Mouse (Mus musculus) CH12.LX (cell line): ENCODE data around the gene Ascc2. TPM values are rescaled to one million over a fixed set of nuclear protein-coding genes. Genes with fewer than 3 reads are reported as not detected.
A peak's percentile ranks its signal among the peaks of the same experiment; 100 is the strongest.

ENCODE experiments used
- DNase-seq: peaks from one replicate; pipeline ENCODE4 v3.0.0-alpha.2; 2013; ENCODE audit errors: extremely low read depth
- H3K27ac ChIP-seq: 2 replicates; pipeline ENCODE4 v1.5.1; 2012; ENCODE audit warnings: low read depth, mild to moderate bottlenecking, control low read depth, moderate library complexity; ENCODE audit not compliant: insufficient read depth
- H3K27me3 ChIP-seq: replicated peaks from 2 replicates; pipeline ENCODE3; 2012; ENCODE audit warnings: inconsistent platforms
- H3K36me3 ChIP-seq, 2 experiments: replicated peaks in 1 of 2; 2 replicates each; pipeline versions ENCODE3 to v1.6.1; 2012; ENCODE audit warnings: inconsistent platforms in 1 of 2, low read length in 1 of 2, mild to moderate bottlenecking in 1 of 2, mixed read lengths in 1 of 2, moderate library complexity in 1 of 2; ENCODE audit not compliant: control insufficient read depth in 1 of 2, insufficient read depth in 1 of 2
- H3K4me1 ChIP-seq, 2 experiments: 2 replicates each; pipeline ENCODE4 v1.6.1; 2012; ENCODE audit warnings: inconsistent platforms in 1 of 2, moderate library complexity in 1 of 2; ENCODE audit not compliant: insufficient read depth in 2 of 2, control insufficient read depth in 1 of 2
- H3K4me2 ChIP-seq: 2 replicates; pipeline ENCODE4 v1.6.1; 2012; ENCODE audit warnings: low read depth, mild to moderate bottlenecking, control low read depth; ENCODE audit not compliant: poor library complexity, insufficient read depth, severe bottlenecking
- H3K4me3 ChIP-seq, 3 experiments: fragments of 150-350 bp in 1 of 3; sonication (generic) in 1 of 3; replicated peaks in 1 of 3; 2 replicates each; pipeline versions ENCODE3 to v1.5.1; 2011 to 2012; ENCODE audit warnings: low read depth in 2 of 3, low read length in 2 of 3, mild to moderate bottlenecking in 2 of 3, moderate library complexity in 2 of 3, control low read depth in 1 of 3, improper control_type of control experiment in 1 of 3, inconsistent platforms in 1 of 3, mixed read lengths in 1 of 3; ENCODE audit not compliant: poor library complexity in 1 of 3
- H3K79me2 ChIP-seq: replicated peaks from 2 replicates; pipeline ENCODE4 v1.6.1; 2012; ENCODE audit warnings: mild to moderate bottlenecking, moderate library complexity; ENCODE audit not compliant: control insufficient read depth, poor library complexity, insufficient read depth, severe bottlenecking; ENCODE audit errors: extremely low read depth
- H3K9ac ChIP-seq: 2 replicates; pipeline ENCODE4 v1.6.1; 2012; ENCODE audit warnings: low read depth, mild to moderate bottlenecking, control low read depth, moderate library complexity; ENCODE audit not compliant: insufficient read depth
- H3K9me3 ChIP-seq: replicated peaks from 2 replicates; pipeline ENCODE3; 2012; ENCODE audit warnings: low read length, inconsistent platforms, mixed read lengths
- BHLHE40 ChIP-seq: IDR thresholded peaks from 2 replicates; pipeline ENCODE4 v1.6.1; 2011; ENCODE audit warnings: mild to moderate bottlenecking, low read depth, low read length, improper control_type of control experiment
- CHD2 ChIP-seq: IDR thresholded peaks from 2 replicates; pipeline ENCODE4 v1.6.1; 2011; ENCODE audit warnings: low read length, improper control_type of control experiment
- CTCF ChIP-seq, 2 experiments: IDR thresholded peaks in 1 of 2; conservative IDR thresholded peaks in 1 of 2; 2 replicates each; pipeline ENCODE4 v1.5.1; 2011 to 2012; ENCODE audit warnings: low read depth in 2 of 2, low read length in 2 of 2, improper control_type of control experiment in 1 of 2, inconsistent platforms in 1 of 2, mild to moderate bottlenecking in 1 of 2, moderate library complexity in 1 of 2
- EP300 ChIP-seq: IDR thresholded peaks from 2 replicates; pipeline ENCODE4 v1.6.1; 2011; ENCODE audit warnings: low read length, improper control_type of control experiment
- ETS1 ChIP-seq: conservative IDR thresholded peaks from 2 replicates; pipeline ENCODE4 v1.6.1; 2012; ENCODE audit warnings: low read depth, mild to moderate bottlenecking, inconsistent platforms, low read length, improper control_type of control experiment, moderate library complexity
- GABPA ChIP-seq: IDR thresholded peaks from 2 replicates; pipeline ENCODE4 v1.6.1; 2012; ENCODE audit warnings: low read depth, low read length, improper control_type of control experiment, inconsistent platforms; ENCODE audit not compliant: insufficient replicate concordance
- HCFC1 ChIP-seq: IDR thresholded peaks from 2 replicates; pipeline ENCODE4 v1.6.1; 2012; ENCODE audit warnings: low read depth, mild to moderate bottlenecking, inconsistent platforms, low read length, improper control_type of control experiment
- IRF4 ChIP-seq: IDR thresholded peaks from 2 replicates; pipeline ENCODE4 v1.6.1; 2014; ENCODE audit warnings: low read depth, mild to moderate bottlenecking, inconsistent platforms, low read length, improper control_type of control experiment
- JUN ChIP-seq: IDR thresholded peaks from 2 replicates; pipeline ENCODE4 v1.6.1; 2011; ENCODE audit warnings: low read depth, mild to moderate bottlenecking, low read length, improper control_type of control experiment, moderate library complexity; ENCODE audit not compliant: insufficient read depth
- JUND ChIP-seq: conservative IDR thresholded peaks from 2 replicates; pipeline ENCODE4 v1.6.1; 2011; ENCODE audit warnings: low read depth, low read length, improper control_type of control experiment
- KAT2A ChIP-seq: IDR thresholded peaks from 2 replicates; pipeline ENCODE4 v1.6.1; 2012; ENCODE audit warnings: low read length, improper control_type of control experiment, inconsistent platforms; ENCODE audit not compliant: insufficient replicate concordance
- MAFK ChIP-seq: IDR thresholded peaks from 2 replicates; pipeline ENCODE4 v1.6.1; 2011; ENCODE audit warnings: low read length, improper control_type of control experiment; ENCODE audit not compliant: insufficient replicate concordance
- MAZ ChIP-seq: IDR thresholded peaks from 2 replicates; pipeline ENCODE4 v1.6.1; 2012; ENCODE audit warnings: low read depth, mild to moderate bottlenecking, inconsistent platforms, low read length, improper control_type of control experiment, moderate library complexity
- MXI1 ChIP-seq: IDR thresholded peaks from 2 replicates; pipeline ENCODE4 v1.6.1; 2011; ENCODE audit warnings: mild to moderate bottlenecking, low read depth, low read length, improper control_type of control experiment
- MYC ChIP-seq: IDR thresholded peaks from 2 replicates; pipeline ENCODE4 v1.6.1; 2011; ENCODE audit warnings: low read depth, mild to moderate bottlenecking, improper control_type of control experiment, low read length
- NELFE ChIP-seq: IDR thresholded peaks from 2 replicates; pipeline ENCODE4 v1.6.1; 2011; ENCODE audit warnings: low read depth, low read length, improper control_type of control experiment
- NRF1 ChIP-seq: IDR thresholded peaks from 2 replicates; pipeline ENCODE4 v1.6.1; 2014; ENCODE audit warnings: low read depth, mild to moderate bottlenecking, inconsistent platforms, low read length, improper control_type of control experiment, moderate library complexity
- PAX5 ChIP-seq: IDR thresholded peaks from 2 replicates; pipeline ENCODE4 v1.6.1; 2012; ENCODE audit warnings: low read length, inconsistent platforms, mixed read lengths
- RAD21 ChIP-seq: IDR thresholded peaks from 2 replicates; pipeline ENCODE4 v1.6.1; 2011; ENCODE audit warnings: low read depth, mild to moderate bottlenecking, low read length, improper control_type of control experiment, moderate library complexity
- SMC3 ChIP-seq: IDR thresholded peaks from 2 replicates; pipeline ENCODE4 v1.6.1; 2011; ENCODE audit warnings: low read depth, low read length, improper control_type of control experiment
- TCF12 ChIP-seq: IDR thresholded peaks from 2 replicates; pipeline ENCODE4 v1.6.1; 2014; ENCODE audit warnings: low read depth, mild to moderate bottlenecking, inconsistent platforms, low read length, improper control_type of control experiment
- USF2 ChIP-seq: conservative IDR thresholded peaks from 2 replicates; pipeline ENCODE4 v1.6.1; 2011; ENCODE audit warnings: low read depth, low read length, improper control_type of control experiment
- ZC3H11A ChIP-seq: IDR thresholded peaks from 2 replicates; pipeline ENCODE4 v1.6.1; 2012; ENCODE audit warnings: low read depth, mild to moderate bottlenecking, inconsistent platforms, low read length, improper control_type of control experiment
- ZMIZ1 ChIP-seq: IDR thresholded peaks from 2 replicates; pipeline ENCODE4 v1.6.1; 2012; ENCODE audit warnings: low read depth, mild to moderate bottlenecking, inconsistent platforms, low read length, improper control_type of control experiment
- ZNF384 ChIP-seq: IDR thresholded peaks from 2 replicates; pipeline ENCODE4 v1.6.1; 2012; ENCODE audit warnings: low read depth, low read length, improper control_type of control experiment, inconsistent platforms
- dilution Hi-C: fragments of 300-500 bp; cut with MboI; formaldehyde crosslinking; loops from 2 replicates; pipeline ENCODE4 v1.14.3; 2020; ENCODE audit warnings: low sequenced_read_pairs; ENCODE audit not compliant: extremely low pct_unique_long_range_greater_than_20kb, extremely low pct_ligation_motif_present
- in situ Hi-C: fragments of 300-500 bp; cut with MboI; formaldehyde crosslinking; loops from 3 replicates; pipeline ENCODE4 v1.14.3; 2019; ENCODE audit warnings: low sequenced_read_pairs, low pct_ligation_motif_present, low pct_unique_long_range_greater_than_20kb, mixed read lengths
- polyA plus RNA-seq: library from polyadenylated mRNA; unstranded; fragments of >175 nt; gene quantifications from 2 replicates; pipeline ENCODE4 v1.2.1, GENCODE M21; 2012; ENCODE audit warnings: low read depth; ENCODE audit not compliant: insufficient read length
- total RNA-seq, 2 experiments: library from RNA; depleted of rRNA; stranded (reverse); fragments of 300-350 nt in 1 of 2; fragments of >200 nt in 1 of 2; gene quantifications; 2 replicates each; pipeline ENCODE4 v1.2.3; 2012 to 2014

Gene Ascc2
- total and polyA plus RNA-seq, 3 experiments: 25.1 to 52.9 (median 34.6) TPM

- H3K4me2 ChIP-seq: no peak overlapping the region
- TF ChIP-seq MAFK (no peak), CTCF (conservative IDR thresholded peaks at IDR 0.05 in 1 of 2, IDR thresholded peaks at IDR 0.05 in 1 of 2; ENCODE audit: low read depth in 2 of 2, low read length in 2 of 2) (peak in 1 of 2 experiments; percentile 69; a peak in 2 of 4 replicates), ZNF384 (no peak), RAD21 (peak; percentile 40), CHD2 (no peak), MXI1 (no peak), JUN (no peak), NELFE (no peak), JUND (no peak), ZMIZ1 (no peak), KAT2A (no peak), ETS1 (no peak), SMC3 (peak; percentile 67), BHLHE40 (no peak), GABPA (no peak), ZC3H11A (no peak), HCFC1 (no peak), USF2 (no peak), PAX5 (no peak), MAZ (no peak), EP300 (no peak), NRF1 (no peak), TCF12 (no peak), IRF4 (no peak; the same call in 1 of the 2 replicates), MYC (no peak)
- H3K27ac ChIP-seq: no peak overlapping the region
- H3K4me3 ChIP-seq: no peak overlapping the region
- no peaks in the 10 kb centered on the region for H3K79me2 ChIP-seq
- peaks cover 46 to 84% of the 10 kb centered on the region in 2 experiments for H3K36me3 ChIP-seq
- H3K4me1 ChIP-seq: peaks cover 8 to 35% of the 10 kb centered on the region in 2 experiments
- dilution Hi-C loops: no loop called here
- peak; percentile 68 for DNase-seq
- no peak overlapping the region for H3K9ac ChIP-seq
- in situ Hi-C loops: no loop called here
- no peaks in the 10 kb centered on the region for H3K27me3 ChIP-seq
- no peaks in the 10 kb centered on the region for H3K9me3 ChIP-seq
These were observed 96.6 kb downstream of the Ascc2 start for GRCm38 (mm10) chr11:4734179-4734578.

Other genes with a start within 250 kb of the Ascc2 start
- not detected in 2 replicates for gene Hormad2, start 196.6 kb upstream of the Ascc2 start, total RNA-seq (2012; rRNA removed)
- gene Hormad2, start 196.6 kb upstream of the Ascc2 start, total RNA-seq (2014; rRNA removed): not detected in 2 replicates
- not detected in 2 replicates for gene Hormad2, start 196.6 kb upstream of the Ascc2 start, polyA plus RNA-seq
- gene Mtmr3, start 42.9 kb upstream of the Ascc2 start, total RNA-seq (2012; rRNA removed): 46.3 and 53.8 TPM in 2 replicates
- gene Mtmr3, start 42.9 kb upstream of the Ascc2 start, total RNA-seq (2014; rRNA removed): 31.7 and 32.6 TPM in 2 replicates
- gene Mtmr3, start 42.9 kb upstream of the Ascc2 start, polyA plus RNA-seq: 30.3 and 32.5 TPM in 2 replicates
- not detected in 2 replicates for gene Gm11032, start 17.7 kb upstream of the Ascc2 start, total RNA-seq (2012; rRNA removed)
- gene Gm11032, start 17.7 kb upstream of the Ascc2 start, total RNA-seq (2014; rRNA removed): not detected in 2 replicates
- not detected in 2 replicates for gene Gm11032, start 17.7 kb upstream of the Ascc2 start, polyA plus RNA-seq
- 1,522 and 1,539 TPM in 2 replicates for gene Uqcr10, start 66.6 kb downstream of the Ascc2 start, total RNA-seq (2012; rRNA removed)
- gene Uqcr10, start 66.6 kb downstream of the Ascc2 start, total RNA-seq (2014; rRNA removed): 905 and 1,007 TPM in 2 replicates
- 740 and 776 TPM in 2 replicates for gene Uqcr10, start 66.6 kb downstream of the Ascc2 start, polyA plus RNA-seq
- 74.8 and 75.2 TPM in 2 replicates for gene Zmat5, start 66.9 kb downstream of the Ascc2 start, total RNA-seq (2012; rRNA removed)
- 27.9 and 35.9 TPM in 2 replicates for gene Zmat5, start 66.9 kb downstream of the Ascc2 start, total RNA-seq (2014; rRNA removed)
- 41.8 and 51.4 TPM in 2 replicates for gene Zmat5, start 66.9 kb downstream of the Ascc2 start, polyA plus RNA-seq
- gene Cabp7, start 109.0 kb downstream of the Ascc2 start, total RNA-seq (2012; rRNA removed): 0.50 and 0.51 TPM in 2 replicates
- not detected in 2 replicates for gene Cabp7, start 109.0 kb downstream of the Ascc2 start, total RNA-seq (2014; rRNA removed)
- gene Cabp7, start 109.0 kb downstream of the Ascc2 start, polyA plus RNA-seq: not detected in 2 replicates
- gene Nf2, start 211.8 kb downstream of the Ascc2 start, total RNA-seq (2012; rRNA removed): 45.2 and 53.6 TPM in 2 replicates
- gene Nf2, start 211.8 kb downstream of the Ascc2 start, total RNA-seq (2014; rRNA removed): 50.7 and 54.7 TPM in 2 replicates
- 103 and 108 TPM in 2 replicates for gene Nf2, start 211.8 kb downstream of the Ascc2 start, polyA plus RNA-seq
- gene Nipsnap1, start 236.2 kb downstream of the Ascc2 start, total RNA-seq (2012; rRNA removed): 50.7 and 53.5 TPM in 2 replicates
- 77.6 and 79.3 TPM in 2 replicates for gene Nipsnap1, start 236.2 kb downstream of the Ascc2 start, total RNA-seq (2014; rRNA removed)
- gene Nipsnap1, start 236.2 kb downstream of the Ascc2 start, polyA plus RNA-seq: 94.0 and 97.9 TPM in 2 replicates